Mouse (Mus musculus) heart, postnatal 0 days (tissue): ENCODE results near the gene Mpzl2. TPM values are rescaled to one million over a fixed set of nuclear protein-coding genes. Genes with fewer than 3 reads are reported as not detected.

ENCODE experiments used
- ATAC-seq: fragments of 200-750 bp; cut with Nextera tagmentation; 2 replicates; pipeline ENCODE4 v1.8.0; 2017; ENCODE audit warnings: low read depth, moderate number of reproducible peaks, moderate library complexity; ENCODE audit not compliant: insufficient read depth
- DNase-seq: peaks from one replicate; pipeline ENCODE4 v3.0.0-alpha.2; 2016; ENCODE audit warnings: low spot score
- H3K27ac ChIP-seq: fragments of 300-500 bp; sonication (generic); 2 replicates; pipeline ENCODE4 v1.5.1; 2014; ENCODE audit warnings: low read depth, mild to moderate bottlenecking
- H3K27me3 ChIP-seq: fragments of 300-500 bp; sonication (generic); 2 replicates; pipeline ENCODE4 v1.6.1; 2014; ENCODE audit warnings: low read length, mixed read lengths; ENCODE audit not compliant: control insufficient read depth, insufficient read depth
- H3K36me3 ChIP-seq: fragments of 300-500 bp; sonication (generic); replicated peaks from 2 replicates; pipeline ENCODE4 v1.6.1; 2014; ENCODE audit warnings: low read length, mixed read lengths; ENCODE audit not compliant: control insufficient read depth, insufficient read depth
- H3K4me1 ChIP-seq: fragments of 300-500 bp; sonication (generic); 2 replicates; pipeline ENCODE4 v1.6.1; 2014; ENCODE audit warnings: antibody characterized with exemption; ENCODE audit not compliant: control insufficient read depth, insufficient read depth
- H3K4me2 ChIP-seq: fragments of 300-500 bp; sonication (generic); 2 replicates; pipeline ENCODE4 v1.6.1; 2014; ENCODE audit warnings: low read depth, mild to moderate bottlenecking, low read length, moderate library complexity
- H3K4me3 ChIP-seq: fragments of 300-500 bp; sonication (generic); 2 replicates; pipeline ENCODE4 v1.5.1; 2014; ENCODE audit warnings: low read depth, low read length
- H3K9ac ChIP-seq: fragments of 300-500 bp; sonication (generic); replicated peaks from 2 replicates; pipeline ENCODE4 v1.6.1; 2014; ENCODE audit warnings: low read depth, low read length, mixed read lengths
- H3K9me3 ChIP-seq: fragments of 300-500 bp; sonication (generic); replicated peaks from 2 replicates; pipeline ENCODE4 v1.6.1; 2016; ENCODE audit warnings: low read length; ENCODE audit not compliant: control insufficient read depth
- CTCF ChIP-seq: IDR thresholded peaks from 2 replicates; pipeline ENCODE4 v1.5.1; 2016; ENCODE audit warnings: antibody characterized with exemption, control low read depth, low read depth
- EP300 ChIP-seq: IDR thresholded peaks from 2 replicates; pipeline ENCODE4 v1.6.1; 2016; ENCODE audit warnings: antibody characterized with exemption, low read depth
- WGBS: fragments of 180-500 bp; shearing (Covaris S2); extraction: QIAGEN DNeasy Blood & Tissue Kit; methylation state at CpG from one replicate; pipeline ENCODE4 v1.1.7; 2014; 5-methylcytosine and 5-hydroxymethylcytosine counted together
- polyA plus RNA-seq: library from polyadenylated mRNA; unstranded; fragments of >200 nt; fragmentation: Nextera tagmentation; extraction: Ambion mirVana; gene quantifications from 2 replicates; pipeline ENCODE4 v1.2.1, GENCODE M21; 2015
- total RNA-seq: library from RNA; depleted of rRNA; stranded (reverse); fragments of >200 nt; gene quantifications from 2 replicates; pipeline ENCODE4 v1.2.3, GENCODE M21; 2014; ENCODE audit warnings: low replicate concordance; rRNA removed

Mpzl2 gene
- total and polyA plus RNA-seq, 2 experiments from 2014 or later: 0.15 to 0.42 TPM

- 72% methylated on average over 5 of the region's 5 CpGs for WGBS
- H3K27ac ChIP-seq: no peak overlapping the region
- no peak overlapping the region for H3K4me3 ChIP-seq
- H3K36me3 ChIP-seq: no peaks in the 10 kb centered on the region
- TF ChIP-seq CTCF (no peak), EP300 (no peak)
- no peak overlapping the region for H3K9ac ChIP-seq
- ATAC-seq: no peak
- DNase-seq: no peak
- H3K27me3 ChIP-seq: no peaks in the 10 kb centered on the region
- H3K4me1 ChIP-seq: no peaks in the 10 kb centered on the region
- H3K9me3 ChIP-seq: no peaks in the 10 kb centered on the region
- H3K4me2 ChIP-seq: no peak overlapping the region
These were observed 58.3 kb downstream of the Mpzl2 start for GRCm38 (mm10) chr9:45097877-45098276.

- peaks cover 3% of the 10 kb centered on the region; the same call in 1 of the 2 replicates for H3K4me1 ChIP-seq
- no peak overlapping the region for H3K4me2 ChIP-seq
- H3K27me3 ChIP-seq: no peaks in the 10 kb centered on the region
- no peak for DNase-seq
- WGBS: 26% methylated on average over 3 of the region's 3 CpGs
- no peak overlapping the region for H3K9ac ChIP-seq
- no peak overlapping the region for H3K4me3 ChIP-seq
- no peaks in the 10 kb centered on the region for H3K9me3 ChIP-seq
- H3K27ac ChIP-seq: no peak overlapping the region
- H3K36me3 ChIP-seq: no peaks in the 10 kb centered on the region
- TF ChIP-seq EP300 (no peak), CTCF (no peak)
- no peak for ATAC-seq
These were observed 58.8 kb downstream of the Mpzl2 start for GRCm38 (mm10) chr9:45098426-45098825.

- no peak overlapping the region for H3K9ac ChIP-seq
- ATAC-seq (no peak), DNase-seq (no peak)
- peaks cover 3% of the 10 kb centered on the region; the same call in 1 of the 2 replicates for H3K4me1 ChIP-seq
- TF ChIP-seq CTCF: no peak
- no peak for TF ChIP-seq EP300
- no peak overlapping the region for H3K4me3 ChIP-seq
- H3K4me2 ChIP-seq: no peak overlapping the region
- WGBS: 91% methylated on average over 1 of the region's 1 CpGs
- no peaks in the 10 kb centered on the region for H3K9me3 ChIP-seq
- H3K27me3 ChIP-seq: no peaks in the 10 kb centered on the region
- H3K27ac ChIP-seq: no peak overlapping the region
- no peaks in the 10 kb centered on the region for H3K36me3 ChIP-seq
These were observed 62.9 kb downstream of the Mpzl2 start for GRCm38 (mm10) chr9:45102528-45102927.

- no peak overlapping the region for H3K27ac ChIP-seq
- WGBS: 20% methylated on average over 11 of the region's 11 CpGs
These were observed 63.8 kb downstream of the Mpzl2 start for GRCm38 (mm10) chr9:45103211-45103979.

More at GRCm38 (mm10) chr9:45103211-45103979, 63.8 kb downstream of the Mpzl2 start:
- Histone ChIP-seq H3K4me2 (no peak overlapping the region), H3K36me3 (no peaks in the 10 kb centered on the region), H3K4me1 (peaks cover 3% of the 10 kb centered on the region; the same call in 1 of the 2 replicates), H3K27me3 (no peaks in the 10 kb centered on the region), H3K9me3 (no peaks in the 10 kb centered on the region), H3K4me3 (no peak overlapping the region), H3K9ac (no peak overlapping the region)
- DNase-seq: no peak
- no peak for ATAC-seq
- TF ChIP-seq EP300: no peak
- TF ChIP-seq CTCF: no peak

Other genes starting within 250 kb of the Mpzl2 start
- gene Tmem25, start 240.5 kb upstream of the Mpzl2 start, total RNA-seq: 2.4 and 5.2 TPM in 2 replicates
- 3.2 and 3.4 TPM in 2 replicates for gene Tmem25, start 240.5 kb upstream of the Mpzl2 start, polyA plus RNA-seq
- gene Ttc36, start 236.7 kb upstream of the Mpzl2 start, total RNA-seq: 0.31 TPM in 1 of 2 replicates, not detected in the other
- gene Ttc36, start 236.7 kb upstream of the Mpzl2 start, polyA plus RNA-seq: 0.72 TPM in 1 of 2 replicates, not detected in the other
- 4.9 and 7.8 TPM in 2 replicates for gene Kmt2a, start 158.5 kb upstream of the Mpzl2 start, total RNA-seq
- gene Kmt2a, start 158.5 kb upstream of the Mpzl2 start, polyA plus RNA-seq: 4.2 and 4.4 TPM in 2 replicates
- 688 and 746 TPM in 2 replicates for gene Atp5l, start 119.1 kb upstream of the Mpzl2 start, total RNA-seq
- 2,678 and 2,844 TPM in 2 replicates for gene Atp5l, start 119.1 kb upstream of the Mpzl2 start, polyA plus RNA-seq
- 10.7 and 16.8 TPM in 2 replicates for gene Ube4a, start 74.2 kb upstream of the Mpzl2 start, total RNA-seq
- gene Ube4a, start 74.2 kb upstream of the Mpzl2 start, polyA plus RNA-seq: 9.8 and 9.9 TPM in 2 replicates
- 1.2 TPM in 1 of 2 replicates, not detected in the other for gene Cd3g, start 59.4 kb upstream of the Mpzl2 start, total RNA-seq
- 0.11 TPM in 1 of 2 replicates, not detected in the other for gene Cd3g, start 59.4 kb upstream of the Mpzl2 start, polyA plus RNA-seq
- gene Cd3d, start 58.0 kb upstream of the Mpzl2 start, total RNA-seq: 1.9 TPM in 1 of 2 replicates, not detected in the other
- not detected in 2 replicates for gene Cd3d, start 58.0 kb upstream of the Mpzl2 start, polyA plus RNA-seq
- gene Cd3e, start 30.2 kb upstream of the Mpzl2 start, total RNA-seq: 0.27 TPM in 1 of 2 replicates, not detected in the other
- 0.14 TPM in 1 of 2 replicates, not detected in the other for gene Cd3e, start 30.2 kb upstream of the Mpzl2 start, polyA plus RNA-seq
- gene Mpzl3, start 15.4 kb downstream of the Mpzl2 start, total RNA-seq: 1.7 and 3.1 TPM in 2 replicates
- 0.59 and 0.68 TPM in 2 replicates for gene Mpzl3, start 15.4 kb downstream of the Mpzl2 start, polyA plus RNA-seq
- not detected in 2 replicates for gene Jaml, start 39.4 kb downstream of the Mpzl2 start, total RNA-seq
- gene Jaml, start 39.4 kb downstream of the Mpzl2 start, polyA plus RNA-seq: 0.08 and 0.40 TPM in 2 replicates
- 0.04 and 0.53 TPM in 2 replicates for gene Scn2b, start 78.0 kb downstream of the Mpzl2 start, total RNA-seq
- 0.31 and 0.51 TPM in 2 replicates for gene Scn2b, start 78.0 kb downstream of the Mpzl2 start, polyA plus RNA-seq
- gene Scn4b, start 98.6 kb downstream of the Mpzl2 start, total RNA-seq: 0.27 and 0.57 TPM in 2 replicates
- gene Scn4b, start 98.6 kb downstream of the Mpzl2 start, polyA plus RNA-seq: 0.10 and 0.11 TPM in 2 replicates
- gene BC049352, start 142.2 kb downstream of the Mpzl2 start, total RNA-seq: not detected in 2 replicates
- not detected in 2 replicates for gene BC049352, start 142.2 kb downstream of the Mpzl2 start, polyA plus RNA-seq
- gene Tmprss4, start 164.3 kb downstream of the Mpzl2 start, total RNA-seq: not detected in 2 replicates
- gene Tmprss4, start 164.3 kb downstream of the Mpzl2 start, polyA plus RNA-seq: 0.22 TPM in 1 of 2 replicates, not detected in the other
- gene Il10ra, start 229.3 kb downstream of the Mpzl2 start, total RNA-seq: 0.58 and 2.5 TPM in 2 replicates
- 0.47 and 0.60 TPM in 2 replicates for gene Il10ra, start 229.3 kb downstream of the Mpzl2 start, polyA plus RNA-seq